Mouse (Mus musculus): ENCODE measurements around the gene Col6a3.

Col6a3 gene

GRCm38 (mm10) chr1:90797276-90797891, 46.4 kb downstream of the Col6a3 start:
- DNase-seq (ENCODE audit: low spot score), result no peak

GRCm38 (mm10) chr1:90793368-90793767, 50.4 kb downstream of the Col6a3 start:
- DNase-seq (ENCODE audit: low spot score), result no peak

GRCm38 (mm10) chr1:90790925-90791324, 52.8 kb downstream of the Col6a3 start:
- no peak for DNase-seq (ENCODE audit: low spot score)

GRCm38 (mm10) chr1:90789506-90789905, 54.3 kb downstream of the Col6a3 start:
- DNase-seq (ENCODE audit: low spot score), result peak; percentile 49

- peak; percentile 71 for DNase-seq (ENCODE audit: low spot score)
Measured at GRCm38 (mm10) chr1:90780446-90780845, 63.3 kb downstream of the Col6a3 start.

- DNase-seq (ENCODE audit: low spot score), result peak; percentile 73
Measured at GRCm38 (mm10) chr1:90779072-90779471, 64.7 kb downstream of the Col6a3 start.

GRCm38 (mm10) chr1:90775477-90776241, 68.1 kb downstream of the Col6a3 start:
- DNase-seq (ENCODE audit: low spot score), result peak; percentile 54

- no peak for DNase-seq (ENCODE audit: low spot score)
Measured at GRCm38 (mm10) chr1:90771172-90771571, 72.6 kb downstream of the Col6a3 start.

GRCm38 (mm10) chr1:90770027-90770426, 73.7 kb downstream of the Col6a3 start:
- no peak for DNase-seq (ENCODE audit: low spot score)

GRCm38 (mm10) chr1:90769301-90769700, 74.5 kb downstream of the Col6a3 start:
- no peak for DNase-seq (ENCODE audit: low spot score)

GRCm38 (mm10) chr1:90758091-90758673, 85.6 kb downstream of the Col6a3 start:
- no peak for DNase-seq (ENCODE audit: low spot score)

GRCm38 (mm10) chr1:90753869-90754563, 89.8 kb downstream of the Col6a3 start:
- DNase-seq (ENCODE audit: low spot score), result peak; percentile 61

- DNase-seq (ENCODE audit: low spot score), result no peak
Measured at GRCm38 (mm10) chr1:90751221-90751620, 92.5 kb downstream of the Col6a3 start.

- DNase-seq (ENCODE audit: low spot score), result peak; percentile 73
Measured at GRCm38 (mm10) chr1:90750169-90750568, 93.6 kb downstream of the Col6a3 start.

- DNase-seq (ENCODE audit: low spot score), result no peak
Measured at GRCm38 (mm10) chr1:90748544-90748943, 95.2 kb downstream of the Col6a3 start.

GRCm38 (mm10) chr1:90743941-90744386, 99.8 kb downstream of the Col6a3 start:
- DNase-seq (ENCODE audit: low spot score), result peak; percentile 81

GRCm38 (mm10) chr1:90743445-90743844, 100.3 kb downstream of the Col6a3 start:
- no peak for DNase-seq (ENCODE audit: low spot score)

- no peak for DNase-seq (ENCODE audit: low spot score)
Measured at GRCm38 (mm10) chr1:90742641-90743040, 101.1 kb downstream of the Col6a3 start.

- peak; percentile 87 for DNase-seq (ENCODE audit: low spot score)
Measured at GRCm38 (mm10) chr1:90740216-90741170, 103.3 kb downstream of the Col6a3 start.

GRCm38 (mm10) chr1:90738913-90739312, 104.9 kb downstream of the Col6a3 start:
- DNase-seq (ENCODE audit: low spot score), result no peak

GRCm38 (mm10) chr1:90729466-90729865, 114.3 kb downstream of the Col6a3 start:
- DNase-seq (ENCODE audit: low spot score), result no peak
